Mouse (Mus musculus): Measurements from ENCODE around the gene Tmem25. TPM values are rescaled to one million over a fixed set of nuclear protein-coding genes. Genes with fewer than 3 reads are reported as not detected.

The Tmem25 gene
- 7.2 and 11.1 TPM in 2 replicates for polyA plus RNA-seq (2012; rRNA removed)
- 2.5 and 3.6 TPM in 2 replicates for polyA plus RNA-seq (2014; fragmentation: Nextera tagmentation; extraction: Ambion mirVana)

DNA sequence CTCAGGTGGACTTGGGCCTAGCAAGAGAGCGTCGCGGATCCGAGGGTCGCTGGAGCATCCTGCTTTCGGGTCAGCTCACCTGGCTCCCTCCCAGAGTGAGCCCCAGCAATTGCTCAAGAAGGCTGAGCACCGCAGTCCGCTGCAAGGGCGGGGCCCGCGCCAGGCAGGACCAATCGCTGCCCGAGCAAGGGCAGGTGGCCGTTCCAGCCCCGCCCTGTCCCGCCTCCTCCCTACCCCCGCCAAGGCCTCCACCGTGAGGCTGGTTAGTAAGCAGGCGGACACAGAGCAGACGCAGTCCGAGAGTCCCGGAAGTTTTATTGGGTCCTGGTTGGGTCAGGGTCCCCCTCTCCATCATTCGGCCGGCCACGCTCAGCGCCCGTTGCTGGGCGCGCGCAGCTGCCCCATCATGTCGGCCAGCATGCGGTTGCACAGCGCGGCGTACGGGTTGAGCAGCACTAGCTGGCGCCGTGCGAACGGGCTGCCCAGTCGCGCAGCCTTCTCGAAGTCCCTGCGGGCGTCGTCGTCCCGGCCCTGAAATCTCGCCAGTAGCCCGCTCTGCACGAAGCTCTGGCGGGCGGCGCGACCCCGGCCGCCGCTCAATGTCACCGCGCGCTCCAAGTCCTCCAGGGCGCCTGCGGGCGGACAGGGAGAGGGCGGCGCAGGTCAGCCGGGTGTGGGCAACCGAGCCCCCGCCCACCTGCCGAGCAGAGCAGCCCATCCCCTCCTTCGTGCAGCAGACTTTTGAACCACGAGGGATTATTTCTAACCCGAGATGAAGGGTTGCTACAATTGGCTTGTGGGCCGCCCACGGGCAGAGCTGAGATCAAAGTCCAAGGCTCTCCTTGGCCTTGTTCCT is at the start of gene Tmem25:
TSS of gene Tmem25 (minus strand) at position 206 of the 856 bp plus-strand sequence.
- H3K27ac ChIP-seq (replicated peaks; ENCODE audit: low read depth, low read length) = no peak within 1 kb of the TSS
- 0 out of 2 replicates have a peak, but pooled peaks cover 4% of the 10 kb centered on the region for H3K27me3 ChIP-seq (ENCODE audit: control insufficient read depth, insufficient read depth, low read length)
- 0% methylated on average over 70 of the region's 75 CpGs for WGBS
- H3K4me2 ChIP-seq (replicated peaks; ENCODE audit: low read depth, low read length, severe bottlenecking) = peak within 1 kb of the TSS; percentile 81
- H3K36me3 ChIP-seq (ENCODE audit: control insufficient read depth, insufficient read depth, low read length) = no peaks in the 10 kb centered on the region
- no peaks in the 10 kb centered on the region for H3K9me3 ChIP-seq (ENCODE audit: control insufficient read depth, low read length)
- H3K4me3 ChIP-seq (replicated peaks; ENCODE audit: low read length) = peak within 1 kb of the TSS; percentile 58
- peak within 1 kb of the TSS; percentile 62 for H3K9ac ChIP-seq (ENCODE audit: low read depth, low read length, severe bottlenecking)
- 0 out of 2 replicates have a peak, but pooled peaks have one; percentile 14 for TF ChIP-seq POLR2A (IDR thresholded peaks at IDR 0.05; ENCODE audit: borderline replicate concordance, extremely low read depth, insufficient read depth, insufficient read length)
- H3K4me1 ChIP-seq (ENCODE audit: control insufficient read depth, insufficient read depth, low read length) = peaks cover 9% of the 10 kb centered on the region
- peak; percentile 93 for ATAC-seq (ENCODE audit: low FRiP score, low read depth)
- peak; percentile 67 for DNase-seq (ENCODE audit: low spot score)

DNA sequence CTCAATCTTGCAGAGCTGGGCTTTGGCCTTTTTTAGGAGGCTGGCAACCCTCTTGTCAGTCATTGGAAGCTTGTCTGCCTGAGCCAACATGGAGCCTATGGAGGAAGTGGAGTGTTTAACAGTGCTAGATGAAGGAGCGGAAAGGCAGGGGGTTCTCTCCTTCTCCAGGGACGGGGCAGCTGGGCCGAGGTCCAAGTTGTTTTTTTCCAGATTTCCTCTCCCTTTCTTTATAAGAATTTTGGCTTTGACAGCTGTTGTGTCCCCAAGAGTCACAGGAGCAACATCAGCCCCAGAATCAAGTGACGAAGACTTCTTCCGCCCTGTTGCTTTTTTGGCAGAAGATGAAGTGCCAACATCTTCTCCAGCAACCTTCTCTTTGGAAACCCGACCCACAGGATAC is 48.3 kb upstream of the Tmem25 start:
- Histone ChIP-seq H3K9ac (ENCODE audit: low read depth, low read length, severe bottlenecking) (no peak overlapping the region), H3K4me3 (replicated peaks; ENCODE audit: low read length) (no peak overlapping the region), H3K4me1 (ENCODE audit: control insufficient read depth, insufficient read depth, low read length) (no peaks in the 10 kb centered on the region), H3K9me3 (ENCODE audit: control insufficient read depth, low read length) (no peaks in the 10 kb centered on the region), H3K36me3 (ENCODE audit: control insufficient read depth, insufficient read depth, low read length) (peaks cover 82% of the 10 kb centered on the region), H3K27me3 (ENCODE audit: control insufficient read depth, insufficient read depth, low read length) (no peaks in the 10 kb centered on the region), H3K27ac (replicated peaks; ENCODE audit: low read depth, low read length) (no peak overlapping the region), H3K4me2 (replicated peaks; ENCODE audit: low read depth, low read length, severe bottlenecking) (no peak overlapping the region)
- WGBS = 84% methylated on average over 6 of the region's 6 CpGs
- no peak for TF ChIP-seq POLR2A (IDR thresholded peaks at IDR 0.05; ENCODE audit: borderline replicate concordance, extremely low read depth, insufficient read depth, insufficient read length)
- no peak for ATAC-seq (ENCODE audit: low FRiP score, low read depth)
- DNase-seq (ENCODE audit: low spot score) = no peak

DNA sequence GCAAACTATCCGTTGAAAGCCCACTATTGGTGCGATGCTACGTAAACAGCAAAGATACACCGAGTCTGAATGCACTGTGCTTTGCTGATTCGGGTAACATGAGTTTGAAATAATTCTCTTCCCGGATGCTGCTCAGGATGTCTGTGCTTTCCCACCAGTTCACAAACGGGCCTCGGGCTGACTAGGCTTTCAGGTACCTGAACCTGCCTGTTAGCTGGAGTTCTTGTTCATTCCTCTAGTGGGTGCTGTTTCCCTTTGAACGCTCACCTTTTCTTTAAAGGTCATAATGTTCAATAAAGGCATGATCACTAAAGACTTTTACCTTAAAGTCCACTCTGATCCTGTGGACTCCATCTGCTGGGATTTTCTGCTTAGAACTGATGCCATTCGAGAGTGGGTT is 42.1 kb upstream of the Tmem25 start:
- H3K27ac ChIP-seq (replicated peaks; ENCODE audit: low read depth, low read length) = no peak overlapping the region
- WGBS = 83% methylated on average over 10 of the region's 10 CpGs
- no peaks in the 10 kb centered on the region for H3K27me3 ChIP-seq (ENCODE audit: control insufficient read depth, insufficient read depth, low read length)
- no peaks in the 10 kb centered on the region for H3K9me3 ChIP-seq (ENCODE audit: control insufficient read depth, low read length)
- no peak overlapping the region for H3K9ac ChIP-seq (ENCODE audit: low read depth, low read length, severe bottlenecking)
- DNase-seq (ENCODE audit: low spot score) (no peak), ATAC-seq (ENCODE audit: low FRiP score, low read depth) (no peak)
- TF ChIP-seq POLR2A (IDR thresholded peaks at IDR 0.05; ENCODE audit: borderline replicate concordance, extremely low read depth, insufficient read depth, insufficient read length) = no peak
- H3K4me3 ChIP-seq (replicated peaks; ENCODE audit: low read length) = no peak overlapping the region
- H3K4me1 ChIP-seq (ENCODE audit: control insufficient read depth, insufficient read depth, low read length) = no peaks in the 10 kb centered on the region
- no peak overlapping the region for H3K4me2 ChIP-seq (replicated peaks; ENCODE audit: low read depth, low read length, severe bottlenecking)
- peaks cover 89% of the 10 kb centered on the region for H3K36me3 ChIP-seq (ENCODE audit: control insufficient read depth, insufficient read depth, low read length)

DNA sequence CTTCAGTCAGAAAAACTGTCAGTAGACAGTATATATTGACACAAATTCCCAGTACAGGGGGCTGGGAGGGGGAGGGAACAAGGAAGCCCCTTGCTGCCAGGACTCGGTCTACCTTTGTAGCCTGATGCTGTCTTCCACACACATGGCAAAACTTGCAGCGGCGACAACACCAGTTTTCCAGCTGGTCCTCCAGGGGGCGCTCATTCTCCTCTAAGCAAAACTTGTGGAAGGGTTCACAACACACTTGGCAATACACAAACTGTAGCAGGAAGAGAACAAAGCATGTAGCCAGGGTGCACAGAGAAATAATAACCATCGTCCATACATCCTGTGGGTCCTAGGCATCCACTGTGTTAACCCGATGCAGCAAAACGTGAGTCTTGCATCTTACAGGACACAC is 37.3 kb upstream of the Tmem25 start:
- DNase-seq (ENCODE audit: low spot score) = peak; percentile 68

DNA sequence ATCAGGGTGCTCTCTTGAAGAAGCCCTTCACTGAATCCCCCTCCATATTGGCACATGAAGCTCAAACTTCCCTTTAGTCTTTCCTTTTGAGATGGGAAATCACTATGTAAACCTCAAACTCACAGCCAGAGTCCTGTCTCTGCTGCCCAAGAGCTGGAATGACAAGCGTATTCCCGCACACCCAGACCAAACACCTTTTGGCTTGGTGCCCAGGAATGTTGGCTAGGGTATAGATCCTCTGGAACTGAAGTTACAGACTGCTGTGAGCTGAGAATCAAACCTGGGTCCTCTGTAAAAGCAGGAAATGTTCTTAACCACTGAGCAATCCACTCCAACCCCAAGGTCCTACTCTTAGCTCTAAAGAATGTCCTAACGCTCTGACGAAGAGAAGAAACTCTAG is 33.2 kb upstream of the Tmem25 start:
- H3K9ac ChIP-seq (ENCODE audit: low read depth, low read length, severe bottlenecking) = no peak overlapping the region
- WGBS = 78% methylated on average over 4 of the region's 4 CpGs
- no peak for DNase-seq (ENCODE audit: low spot score)
- no peaks in the 10 kb centered on the region for H3K9me3 ChIP-seq (ENCODE audit: control insufficient read depth, low read length)
- no peak for TF ChIP-seq POLR2A (IDR thresholded peaks at IDR 0.05; ENCODE audit: borderline replicate concordance, extremely low read depth, insufficient read depth, insufficient read length)
- H3K4me1 ChIP-seq (ENCODE audit: control insufficient read depth, insufficient read depth, low read length) = no peaks in the 10 kb centered on the region
- H3K4me3 ChIP-seq (replicated peaks; ENCODE audit: low read length) = no peak overlapping the region
- H3K27me3 ChIP-seq (ENCODE audit: control insufficient read depth, insufficient read depth, low read length) = no peaks in the 10 kb centered on the region
- peaks cover 95% of the 10 kb centered on the region for H3K36me3 ChIP-seq (ENCODE audit: control insufficient read depth, insufficient read depth, low read length)
- no peak overlapping the region for H3K4me2 ChIP-seq (replicated peaks; ENCODE audit: low read depth, low read length, severe bottlenecking)
- ATAC-seq (ENCODE audit: low FRiP score, low read depth) = no peak
- no peak overlapping the region for H3K27ac ChIP-seq (replicated peaks; ENCODE audit: low read depth, low read length)

More for the DNA sequence above, 37.3 kb upstream of the Tmem25 start:
- Histone ChIP-seq H3K36me3 (ENCODE audit: control insufficient read depth, insufficient read depth, low read length) (peaks cover 88% of the 10 kb centered on the region), H3K9ac (ENCODE audit: low read depth, low read length, severe bottlenecking) (no peak overlapping the region), H3K4me2 (replicated peaks; ENCODE audit: low read depth, low read length, severe bottlenecking) (no peak overlapping the region), H3K4me1 (ENCODE audit: control insufficient read depth, insufficient read depth, low read length) (no peaks in the 10 kb centered on the region), H3K27me3 (ENCODE audit: control insufficient read depth, insufficient read depth, low read length) (no peaks in the 10 kb centered on the region), H3K27ac (replicated peaks; ENCODE audit: low read depth, low read length) (no peak overlapping the region), H3K9me3 (ENCODE audit: control insufficient read depth, low read length) (no peaks in the 10 kb centered on the region), H3K4me3 (replicated peaks; ENCODE audit: low read length) (no peak overlapping the region)
- 55% methylated on average over 7 of the region's 7 CpGs for WGBS
- peak; percentile 23; the same call in 1 of the 2 replicates for ATAC-seq (ENCODE audit: low FRiP score, low read depth)
- no peak for TF ChIP-seq POLR2A (IDR thresholded peaks at IDR 0.05; ENCODE audit: borderline replicate concordance, extremely low read depth, insufficient read depth, insufficient read length)
